Mouse (Mus musculus) kidney, adult 2 months (tissue): ENCODE measurements at regions not wholly inside any gene's neighbourhood (a gene's known extent, or its start where the extent isn't known, plus 50 kb on each side); places are given as distances from the start of the nearest gene placed in this dataset.

Experiments used
- CTCF ChIP-seq: fragments of 200-500 bp; conservative IDR thresholded peaks from 2 replicates; pipeline ENCODE4 v1.5.1; 2011; ENCODE audit warnings: low read depth, mild to moderate bottlenecking, control low read depth, low read length, moderate library complexity, mixed read lengths; ENCODE audit not compliant: insufficient read depth, insufficient read length
- POLR2A ChIP-seq: fragments of 200-500 bp; IDR thresholded peaks from one replicate; pipeline ENCODE4 v1.6.1; 2011; ENCODE audit warnings: low read depth, low read length, control low read depth

- TF ChIP-seq CTCF, result no peak
- TF ChIP-seq POLR2A, result no peak
Measured at GRCm38 (mm10) chr12:73446148-73446547, 100.0 kb downstream of the Tmem30b start.
